8 mouse cellular contexts compared by ENCODE assay signal in the genomic region with DNA sequence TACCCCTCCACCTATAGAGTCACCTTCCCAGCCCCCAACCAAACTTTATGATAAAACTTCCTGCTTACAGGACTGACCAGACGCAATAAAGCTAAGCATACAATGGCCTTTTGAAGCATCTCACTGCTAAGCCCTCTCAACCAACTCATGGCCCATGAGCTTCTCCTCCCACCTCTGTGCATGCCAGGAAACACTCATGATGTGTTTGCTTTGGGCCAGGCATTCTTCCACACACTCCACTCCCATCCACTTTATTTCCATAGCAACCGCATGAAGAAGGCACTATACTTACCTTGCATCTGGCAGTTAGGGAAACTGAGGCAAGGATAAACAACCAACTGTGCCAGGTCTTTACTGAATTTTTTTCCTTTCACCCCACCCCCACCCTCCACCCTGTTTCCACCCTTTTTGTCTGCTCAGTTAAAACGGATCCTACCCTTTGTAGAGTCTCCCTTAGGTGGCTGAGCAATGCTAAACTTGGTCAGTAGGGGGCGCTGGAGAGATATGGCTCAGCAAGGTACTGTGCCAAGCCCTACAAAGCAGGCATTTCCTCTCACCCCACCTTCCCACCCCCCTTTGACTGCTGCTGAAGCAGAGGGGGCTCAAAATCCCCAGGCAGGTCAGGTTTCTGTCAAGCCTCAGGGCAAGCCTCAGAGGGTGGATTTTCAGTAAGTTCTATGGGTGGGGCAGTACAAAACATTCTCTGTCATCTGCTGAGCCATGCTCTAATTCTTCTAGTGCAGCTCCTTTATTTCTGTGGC. TPM values are rescaled to one million over a fixed set of nuclear protein-coding genes. Genes with fewer than 3 reads are reported as not detected.
A peak's percentile ranks its signal among the peaks of the same experiment; 100 is the strongest.
DNase-seq lines count a peak whose midpoint lies in the region; ATAC-seq and TF ChIP-seq lines count a peak whose summit lies in the region.

No protein-coding gene starts in this region.

- no peak overlapping the region for H3K27ac ChIP-seq in hindbrain, embryonic 10.5 days
- H3K27ac ChIP-seq in hindbrain, embryonic 12.5 days, result no peak overlapping the region
- H3K27ac ChIP-seq in cerebellum, adult 2 months (ENCODE audit: insufficient read depth, low read length), result no peak overlapping the region
- H3K27ac ChIP-seq in gastrocnemius, adult 2 months, result no peak overlapping the region
- H3K27ac ChIP-seq in kidney, embryonic 14.5 days (ENCODE audit: low read depth, low read length), result no peak overlapping the region
- H3K27ac ChIP-seq in limb, embryonic 14.5 days (replicated peaks; ENCODE audit: low read depth, low read length), result peak overlapping the region; percentile 44; the same call in 1 of the 2 replicates
- no peak overlapping the region for H3K27ac ChIP-seq in neural tube, embryonic 12.5 days

- H3K4me3 ChIP-seq in hindbrain, embryonic 10.5 days, result no peak overlapping the region
- no peak overlapping the region for H3K4me3 ChIP-seq in hindbrain, embryonic 12.5 days
- no peak overlapping the region for H3K4me3 ChIP-seq in cerebellum, adult 2 months (replicated peaks; ENCODE audit: insufficient read depth, low read depth, low read length)
- H3K4me3 ChIP-seq in gastrocnemius, adult 2 months, result no peak overlapping the region
- H3K4me3 ChIP-seq in kidney, embryonic 14.5 days (ENCODE audit: low read length), result no peak overlapping the region
- no peak overlapping the region for H3K4me3 ChIP-seq in limb, embryonic 14.5 days (replicated peaks; ENCODE audit: low read length)
- no peak overlapping the region for H3K4me3 ChIP-seq in neural tube, embryonic 12.5 days

- no peaks in the 10 kb centered on the region for H3K36me3 ChIP-seq in hindbrain, embryonic 10.5 days
- H3K36me3 ChIP-seq in hindbrain, embryonic 12.5 days, result no peaks in the 10 kb centered on the region
- no peaks in the 10 kb centered on the region for H3K36me3 ChIP-seq in kidney, embryonic 14.5 days (ENCODE audit: control insufficient read depth, insufficient read depth, low read length)
- H3K36me3 ChIP-seq in limb, embryonic 14.5 days (ENCODE audit: control insufficient read depth, insufficient read depth, low read length), result no peaks in the 10 kb centered on the region
- no peaks in the 10 kb centered on the region for H3K36me3 ChIP-seq in neural tube, embryonic 12.5 days

- H3K27me3 ChIP-seq in hindbrain, embryonic 10.5 days (ENCODE audit: insufficient read depth, poor library complexity, severe bottlenecking), result no peaks in the 10 kb centered on the region
- H3K27me3 ChIP-seq in hindbrain, embryonic 12.5 days, result no peaks in the 10 kb centered on the region
- no peaks in the 10 kb centered on the region for H3K27me3 ChIP-seq in cerebellum, adult 2 months (ENCODE audit: control insufficient read depth, insufficient read depth, low read length)
- no peaks in the 10 kb centered on the region for H3K27me3 ChIP-seq in kidney, embryonic 14.5 days (ENCODE audit: control insufficient read depth, insufficient read depth, low read length)
- H3K27me3 ChIP-seq in limb, embryonic 14.5 days (ENCODE audit: control insufficient read depth, insufficient read depth, low read length), result no peaks in the 10 kb centered on the region
- no peaks in the 10 kb centered on the region for H3K27me3 ChIP-seq in neural tube, embryonic 12.5 days (replicated peaks)

- DNase-seq in hindbrain, embryonic 10.5 days (ENCODE audit: low spot score), result peak; percentile 68
- DNase-seq in cerebellum, adult 2 months, result peak; percentile 25 to 63
- DNase-seq in gastrocnemius, adult 2 months, result peak; percentile 59
- DNase-seq in limb, embryonic 14.5 days (ENCODE audit: low spot score), result peak; percentile 60
- peak; percentile 73 to 85 for DNase-seq in thymus, postnatal 10 days (ENCODE audit: low spot score in 2 of 2)

- no peaks in the 10 kb centered on the region for H3K9me3 ChIP-seq in hindbrain, embryonic 10.5 days
- H3K9me3 ChIP-seq in hindbrain, embryonic 12.5 days (replicated peaks), result no peaks in the 10 kb centered on the region
- H3K9me3 ChIP-seq in kidney, embryonic 14.5 days (ENCODE audit: control insufficient read depth, low read length), result no peaks in the 10 kb centered on the region
- no peaks in the 10 kb centered on the region for H3K9me3 ChIP-seq in limb, embryonic 14.5 days (ENCODE audit: control insufficient read depth, low read length)
- H3K9me3 ChIP-seq in neural tube, embryonic 12.5 days, result no peaks in the 10 kb centered on the region

- peak; percentile 76 for TF ChIP-seq CTCF in cerebellum, adult 2 months (IDR thresholded peaks at IDR 0.05; ENCODE audit: borderline replicate concordance, insufficient read depth, low read depth, low read length)
- peak; percentile 72 for TF ChIP-seq CTCF in gastrocnemius, adult 2 months (IDR thresholded peaks at IDR 0.05)

- H3K4me1 ChIP-seq in hindbrain, embryonic 10.5 days (replicated peaks), result peaks cover 13% of the 10 kb centered on the region; the same call in 1 of the 2 replicates
- no peaks in the 10 kb centered on the region for H3K4me1 ChIP-seq in hindbrain, embryonic 12.5 days
- no peaks in the 10 kb centered on the region for H3K4me1 ChIP-seq in cerebellum, adult 2 months (ENCODE audit: control insufficient read depth, insufficient read depth, low read length)
- no peaks in the 10 kb centered on the region for H3K4me1 ChIP-seq in kidney, embryonic 14.5 days (ENCODE audit: control insufficient read depth, insufficient read depth, low read length)
- H3K4me1 ChIP-seq in limb, embryonic 14.5 days (ENCODE audit: control insufficient read depth, insufficient read depth, low read length), result peaks cover 5% of the 10 kb centered on the region; the same call in 1 of the 2 replicates
- no peaks in the 10 kb centered on the region for H3K4me1 ChIP-seq in neural tube, embryonic 12.5 days

- intact Hi-C loops in gastrocnemius, adult 2 months (cut with DNase I), result no loop called here

- H3K9ac ChIP-seq in hindbrain, embryonic 12.5 days, result no peak overlapping the region
- H3K9ac ChIP-seq in kidney, embryonic 14.5 days (ENCODE audit: low read depth, low read length), result no peak overlapping the region
- no peak overlapping the region for H3K9ac ChIP-seq in limb, embryonic 14.5 days (ENCODE audit: low read depth, low read length, severe bottlenecking)
- no peak overlapping the region for H3K9ac ChIP-seq in neural tube, embryonic 12.5 days

- no peak overlapping the region for H3K4me2 ChIP-seq in hindbrain, embryonic 12.5 days (replicated peaks)
- no peak overlapping the region for H3K4me2 ChIP-seq in kidney, embryonic 14.5 days (replicated peaks; ENCODE audit: low read depth, low read length)
- no peak overlapping the region for H3K4me2 ChIP-seq in limb, embryonic 14.5 days (replicated peaks; ENCODE audit: low read depth, low read length, severe bottlenecking)
- no peak overlapping the region for H3K4me2 ChIP-seq in neural tube, embryonic 12.5 days (replicated peaks)

- ATAC-seq in hindbrain, embryonic 12.5 days (ENCODE audit: low FRiP score), result no peak
- ATAC-seq in kidney, embryonic 14.5 days (ENCODE audit: low FRiP score, low TSS enrichment), result peak; percentile 83
- peak; percentile 60; the same call in 1 of the 2 replicates for ATAC-seq in limb, embryonic 14.5 days (ENCODE audit: low FRiP score, low read depth)
- peak; percentile 58; the same call in 1 of the 2 replicates for ATAC-seq in neural tube, embryonic 12.5 days (ENCODE audit: low FRiP score, low read depth)

- no peak for TF ChIP-seq POLR2A in cerebellum, adult 2 months (IDR thresholded peaks at IDR 0.05; ENCODE audit: borderline replicate concordance, insufficient read depth, low read length)
- no peak for TF ChIP-seq POLR2A in limb, embryonic 14.5 days (IDR thresholded peaks at IDR 0.05; ENCODE audit: borderline replicate concordance, extremely low read depth, insufficient read depth, insufficient read length)

- WGBS in hindbrain, embryonic 10.5 days, result 42% methylated on average over 4 of the region's 4 CpGs
- WGBS in hindbrain, embryonic 12.5 days, result 44% methylated on average over 4 of the region's 4 CpGs
- 48% methylated on average over 4 of the region's 4 CpGs for WGBS in cerebellum, adult 2 months
- WGBS in kidney, embryonic 14.5 days, result 41% methylated on average over 4 of the region's 4 CpGs
- WGBS in limb, embryonic 14.5 days, result 43% methylated on average over 4 of the region's 4 CpGs
- WGBS in neural tube, embryonic 12.5 days, result 40% methylated on average over 4 of the region's 4 CpGs

RNA-seq across cellular contexts. Expression of a gene that starts 31.4 kb away (rescaled TPM):
- 2.0 TPM in 2 replicates for polyA plus RNA-seq in hindbrain, embryonic 10.5 days (2016; fragmentation: Nextera tagmentation; extraction: Ambion mirVana)
- 3.5 and 6.6 TPM in 2 replicates for polyA plus RNA-seq in hindbrain, embryonic 12.5 days (2016; fragmentation: Nextera tagmentation; extraction: Ambion mirVana)
- 1.4 and 1.7 TPM in 2 replicates for polyA plus RNA-seq in cerebellum, adult 2 months (2012; rRNA removed)
- total RNA-seq in gastrocnemius, adult 2 months (2021), result under 1 TPM; 0.31 to 0.78 TPM
- 3.7 and 7.0 TPM in 2 replicates for polyA plus RNA-seq in kidney, embryonic 14.5 days (2014; fragmentation: Nextera tagmentation; extraction: Ambion mirVana)
- 18.1 and 19.5 TPM in 2 replicates for polyA plus RNA-seq in limb, embryonic 14.5 days (2012; rRNA removed)
- polyA plus RNA-seq in limb, embryonic 14.5 days (2014; fragmentation: Nextera tagmentation; extraction: Ambion mirVana), result 16.3 and 17.0 TPM in 2 replicates
- 2.1 and 3.9 TPM in 2 replicates for polyA plus RNA-seq in neural tube, embryonic 12.5 days (2016; fragmentation: Nextera tagmentation; extraction: Ambion mirVana)
